Mouse (Mus musculus): ENCODE measurements around the gene Sf3b3. TPM values are rescaled to one million over a fixed set of nuclear protein-coding genes. Genes with fewer than 3 reads are reported as not detected.

The Sf3b3 gene
- polyA plus RNA-seq, 1 experiment: 91.8 TPM

GRCm38 (mm10) chr8:110815308-110815707 is 31.3 kb downstream of the Sf3b3 start:
- H3K79me3 ChIP-seq (ENCODE audit: low read depth): peaks cover 27% of the 10 kb centered on the region
- peaks cover 100% of the 10 kb centered on the region for H3K36me3 ChIP-seq (ENCODE audit: control insufficient read depth, insufficient read depth)
- H3K4me3 ChIP-seq (ENCODE audit: insufficient read depth, poor library complexity, severe bottlenecking): no peak overlapping the region
- TF ChIP-seq CEBPB (IDR thresholded peaks at IDR 0.05; ENCODE audit: low read depth) (peak; percentile 2), MAX (IDR thresholded peaks at IDR 0.05) (no peak), FOSL1 (IDR thresholded peaks at IDR 0.05; ENCODE audit: insufficient read depth, low read length, poor library complexity, severe bottlenecking) (no peak), MYOD1 (IDR thresholded peaks at IDR 0.05; ENCODE audit: control insufficient read depth, insufficient read length, low read depth) (no peak), MYOG (IDR thresholded peaks at IDR 0.05; ENCODE audit: control insufficient read depth, extremely low read depth, insufficient read length) (no peak), CTCF (IDR thresholded peaks at IDR 0.05; ENCODE audit: control insufficient read depth, insufficient read depth, insufficient read length) (no peak)
- peaks cover 68% of the 10 kb centered on the region for H3K79me2 ChIP-seq (ENCODE audit: control insufficient read depth, insufficient read depth)
- H3K27me3 ChIP-seq (ENCODE audit: control insufficient read depth, insufficient read depth, insufficient read length): no peaks in the 10 kb centered on the region
- no peak overlapping the region for H3ac ChIP-seq (ENCODE audit: control insufficient read depth, insufficient read length, low read depth)

DNA sequence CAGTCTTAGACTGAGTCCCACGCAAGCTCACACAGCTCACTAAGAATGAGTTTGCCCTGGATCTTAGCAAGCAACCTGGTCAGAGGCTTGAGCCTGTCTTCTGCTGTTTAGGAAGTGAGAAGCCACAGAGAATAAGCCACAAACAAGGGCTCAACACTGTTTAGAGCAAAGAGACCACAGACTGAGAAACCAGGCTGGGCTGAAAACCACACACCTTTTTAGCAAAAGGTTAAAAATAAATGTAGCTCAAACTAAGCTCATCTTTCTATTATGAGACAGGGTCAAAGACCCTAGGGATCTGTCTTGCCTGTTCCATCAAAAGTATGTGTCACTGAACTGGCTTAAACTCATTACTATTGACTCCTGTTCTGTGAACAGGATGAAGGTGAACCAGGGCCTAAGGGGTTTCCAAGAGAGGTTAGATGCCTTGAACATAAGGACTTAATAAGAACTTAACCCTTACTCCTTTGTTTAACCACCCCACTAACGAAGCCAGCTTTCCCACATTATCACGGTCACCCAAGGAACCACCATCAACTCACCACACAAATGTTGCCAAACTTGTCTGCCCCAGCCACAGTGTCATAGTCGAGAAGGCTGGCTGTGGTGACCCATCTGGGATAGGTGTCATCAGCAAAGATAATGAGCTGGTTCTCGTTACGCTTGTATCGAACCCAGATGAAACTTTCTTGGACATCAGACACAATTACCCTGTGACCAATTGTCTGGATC is 33.3 kb downstream of the Sf3b3 start:
- H3ac ChIP-seq (ENCODE audit: control insufficient read depth, insufficient read length, low read depth): no peak overlapping the region
- peaks cover 95% of the 10 kb centered on the region for H3K36me3 ChIP-seq (ENCODE audit: control insufficient read depth, insufficient read depth)
- H3K79me2 ChIP-seq (ENCODE audit: control insufficient read depth, insufficient read depth): peaks cover 47% of the 10 kb centered on the region
- no peak for TF ChIP-seq MYOG (IDR thresholded peaks at IDR 0.05; ENCODE audit: control insufficient read depth, extremely low read depth, insufficient read length)
- no peak for TF ChIP-seq FOSL1 (IDR thresholded peaks at IDR 0.05; ENCODE audit: insufficient read depth, low read length, poor library complexity, severe bottlenecking)
- no peak for TF ChIP-seq USF1 (IDR thresholded peaks at IDR 0.05; ENCODE audit: low read depth)
- no peak for TF ChIP-seq CTCF (IDR thresholded peaks at IDR 0.05; ENCODE audit: control insufficient read depth, insufficient read depth, insufficient read length)
- TF ChIP-seq CEBPB (IDR thresholded peaks at IDR 0.05; ENCODE audit: low read depth): no peak
- TF ChIP-seq MAX (IDR thresholded peaks at IDR 0.05): no peak
- TF ChIP-seq MYOD1 (IDR thresholded peaks at IDR 0.05; ENCODE audit: control insufficient read depth, insufficient read length, low read depth): no peak
- peaks cover 11% of the 10 kb centered on the region for H3K79me3 ChIP-seq (ENCODE audit: low read depth)
- H3K4me3 ChIP-seq (ENCODE audit: insufficient read depth, poor library complexity, severe bottlenecking): no peak overlapping the region
- no peaks in the 10 kb centered on the region for H3K27me3 ChIP-seq (ENCODE audit: control insufficient read depth, insufficient read depth, insufficient read length)

DNA sequence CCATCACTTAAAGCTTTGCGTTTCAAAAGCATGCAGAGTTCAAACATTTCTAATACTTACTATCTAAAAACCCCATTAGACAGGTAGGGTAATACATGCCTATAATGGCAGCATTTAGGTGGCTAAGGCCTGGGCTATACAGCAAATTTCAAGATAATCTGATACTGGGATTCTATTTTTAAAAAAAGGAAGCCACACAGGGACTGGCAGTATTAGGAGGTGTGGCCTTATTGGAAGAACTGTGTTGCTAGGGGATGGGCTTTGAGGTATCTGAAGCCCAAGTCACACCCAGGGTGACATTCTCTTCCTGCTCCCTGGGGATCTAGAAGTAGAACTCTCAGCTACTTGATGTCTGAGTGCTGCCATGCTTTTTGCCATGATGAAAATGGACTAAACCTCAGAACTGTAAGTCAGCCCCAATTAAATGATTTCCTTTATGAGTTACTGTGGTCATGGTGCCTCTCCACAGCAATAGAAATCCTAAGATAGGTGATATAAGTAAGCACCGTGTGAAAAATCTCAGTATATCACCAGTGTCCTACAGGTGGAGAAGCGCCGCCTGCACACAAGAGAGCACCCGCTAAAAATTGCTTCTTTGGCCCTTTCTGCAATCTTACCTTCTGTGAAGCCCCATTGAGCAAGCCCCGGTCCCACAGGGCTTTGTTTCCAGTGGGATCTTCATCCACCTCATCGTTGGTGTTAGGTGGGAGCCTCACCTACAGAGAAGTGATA is 34.1 kb downstream of the Sf3b3 start:
- H3K4me3 ChIP-seq (ENCODE audit: insufficient read depth, poor library complexity, severe bottlenecking): no peak overlapping the region

GRCm38 (mm10) chr8:110811793-110812192 is 34.8 kb downstream of the Sf3b3 start:
- Histone ChIP-seq H3K27me3 (ENCODE audit: control insufficient read depth, insufficient read depth, insufficient read length) (no peaks in the 10 kb centered on the region), H3K4me3 (ENCODE audit: insufficient read depth, poor library complexity, severe bottlenecking) (no peak overlapping the region), H3K79me2 (ENCODE audit: control insufficient read depth, insufficient read depth) (peaks cover 32% of the 10 kb centered on the region), H3K36me3 (ENCODE audit: control insufficient read depth, insufficient read depth) (peaks cover 90% of the 10 kb centered on the region), H3ac (ENCODE audit: control insufficient read depth, insufficient read length, low read depth) (no peak overlapping the region), H3K79me3 (ENCODE audit: low read depth) (peaks cover 4% of the 10 kb centered on the region)
- TF ChIP-seq USF1 (IDR thresholded peaks at IDR 0.05; ENCODE audit: low read depth) (no peak), CTCF (IDR thresholded peaks at IDR 0.05; ENCODE audit: control insufficient read depth, insufficient read depth, insufficient read length) (no peak), MAX (IDR thresholded peaks at IDR 0.05) (no peak), FOSL1 (IDR thresholded peaks at IDR 0.05; ENCODE audit: insufficient read depth, low read length, poor library complexity, severe bottlenecking) (no peak), CEBPB (IDR thresholded peaks at IDR 0.05; ENCODE audit: low read depth) (no peak), MYOG (IDR thresholded peaks at IDR 0.05; ENCODE audit: control insufficient read depth, extremely low read depth, insufficient read length) (no peak), MYOD1 (IDR thresholded peaks at IDR 0.05; ENCODE audit: control insufficient read depth, insufficient read length, low read depth) (no peak)

More for the DNA sequence above, 34.1 kb downstream of the Sf3b3 start:
- TF ChIP-seq USF1 (IDR thresholded peaks at IDR 0.05; ENCODE audit: low read depth) (no peak), CEBPB (IDR thresholded peaks at IDR 0.05; ENCODE audit: low read depth) (no peak), MYOD1 (IDR thresholded peaks at IDR 0.05; ENCODE audit: control insufficient read depth, insufficient read length, low read depth) (no peak), CTCF (IDR thresholded peaks at IDR 0.05; ENCODE audit: control insufficient read depth, insufficient read depth, insufficient read length) (no peak), MYOG (IDR thresholded peaks at IDR 0.05; ENCODE audit: control insufficient read depth, extremely low read depth, insufficient read length) (no peak), MAX (IDR thresholded peaks at IDR 0.05) (no peak), FOSL1 (IDR thresholded peaks at IDR 0.05; ENCODE audit: insufficient read depth, low read length, poor library complexity, severe bottlenecking) (no peak)
- peaks cover 95% of the 10 kb centered on the region for H3K36me3 ChIP-seq (ENCODE audit: control insufficient read depth, insufficient read depth)
- H3K79me2 ChIP-seq (ENCODE audit: control insufficient read depth, insufficient read depth): peaks cover 40% of the 10 kb centered on the region
- H3K27me3 ChIP-seq (ENCODE audit: control insufficient read depth, insufficient read depth, insufficient read length): no peaks in the 10 kb centered on the region
- no peak overlapping the region for H3ac ChIP-seq (ENCODE audit: control insufficient read depth, insufficient read length, low read depth)
- peaks cover 5% of the 10 kb centered on the region for H3K79me3 ChIP-seq (ENCODE audit: low read depth)

DNA sequence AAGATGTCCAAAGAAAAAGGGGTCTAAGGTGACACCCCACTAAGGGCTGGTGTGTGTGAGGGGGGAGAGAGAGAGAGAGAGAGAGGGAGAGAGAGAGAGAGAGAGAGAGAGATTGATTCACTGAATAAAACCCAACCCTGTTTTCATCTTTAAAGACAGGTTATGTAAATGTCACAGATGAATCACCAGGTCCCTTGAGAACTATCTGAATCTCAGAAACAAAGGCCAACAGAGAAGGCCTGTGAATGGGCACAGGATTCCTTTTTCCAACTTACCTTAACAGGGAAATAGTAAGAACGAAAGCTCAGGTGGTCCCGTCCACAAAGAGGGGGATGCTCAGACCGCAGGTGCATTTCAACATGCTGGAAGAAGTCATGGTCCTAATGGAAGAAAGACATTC is 35.5 kb downstream of the Sf3b3 start:
- Histone ChIP-seq H3K36me3 (ENCODE audit: control insufficient read depth, insufficient read depth) (peaks cover 83% of the 10 kb centered on the region), H3K27me3 (ENCODE audit: control insufficient read depth, insufficient read depth, insufficient read length) (no peaks in the 10 kb centered on the region), H3K79me2 (ENCODE audit: control insufficient read depth, insufficient read depth) (peaks cover 26% of the 10 kb centered on the region), H3ac (ENCODE audit: control insufficient read depth, insufficient read length, low read depth) (no peak overlapping the region), H3K4me3 (ENCODE audit: insufficient read depth, poor library complexity, severe bottlenecking) (no peak overlapping the region), H3K79me3 (ENCODE audit: low read depth) (peaks cover 4% of the 10 kb centered on the region)
- TF ChIP-seq MAX (IDR thresholded peaks at IDR 0.05) (no peak), USF1 (IDR thresholded peaks at IDR 0.05; ENCODE audit: low read depth) (no peak), FOSL1 (IDR thresholded peaks at IDR 0.05; ENCODE audit: insufficient read depth, low read length, poor library complexity, severe bottlenecking) (no peak), CTCF (IDR thresholded peaks at IDR 0.05; ENCODE audit: control insufficient read depth, insufficient read depth, insufficient read length) (no peak), MYOD1 (IDR thresholded peaks at IDR 0.05; ENCODE audit: control insufficient read depth, insufficient read length, low read depth) (no peak), MYOG (IDR thresholded peaks at IDR 0.05; ENCODE audit: control insufficient read depth, extremely low read depth, insufficient read length) (no peak), CEBPB (IDR thresholded peaks at IDR 0.05; ENCODE audit: low read depth) (no peak)
